Mouse (Mus musculus) hindlimb bud, embryonic 11.5 days (tissue): ENCODE measurements around the gene Dvl2.
A peak's percentile ranks its signal among the peaks of the same experiment; 100 is the strongest.
"Not testable (repeated sequence)": the region's sequence is repeated elsewhere in the genome, so short reads cannot be mapped to it uniquely, and the experiment has no call there.

ENCODE experiments used
- DNase-seq: peaks from one replicate; pipeline ENCODE4 v3.0.0-alpha.2; 2012; ENCODE audit warnings: low read depth, low spot score; ENCODE audit errors: extremely low spot score

Gene Dvl2

DNA sequence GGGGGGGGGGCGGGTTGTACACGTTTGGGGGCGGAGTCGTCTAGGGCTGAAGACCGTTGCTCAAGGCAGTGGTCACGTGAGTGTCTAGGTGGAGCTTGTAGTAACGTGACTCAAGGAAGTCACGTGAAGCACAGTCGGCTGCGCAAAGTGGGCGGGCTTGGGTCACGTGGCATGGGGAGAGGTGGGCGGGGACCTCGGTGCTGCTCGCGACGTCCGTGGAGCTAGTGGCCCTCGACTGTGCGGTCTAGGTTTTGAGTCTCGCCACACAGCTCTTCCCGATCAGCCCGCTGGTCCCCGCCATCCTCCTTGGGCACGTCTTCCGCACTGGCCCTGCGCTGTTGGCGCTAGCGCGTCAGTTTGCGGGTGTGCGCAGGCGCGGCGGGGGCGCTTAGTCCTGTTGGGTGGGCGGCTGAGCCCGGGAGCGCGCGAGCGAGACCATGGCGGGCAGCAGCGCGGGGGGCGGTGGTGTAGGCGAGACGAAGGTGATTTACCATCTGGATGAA is at the start of gene Dvl2:
Dvl2 (plus strand) TSS at position 200 of the 503 bp plus-strand sequence.
- DNase-seq, result peak; percentile 83

DNA sequence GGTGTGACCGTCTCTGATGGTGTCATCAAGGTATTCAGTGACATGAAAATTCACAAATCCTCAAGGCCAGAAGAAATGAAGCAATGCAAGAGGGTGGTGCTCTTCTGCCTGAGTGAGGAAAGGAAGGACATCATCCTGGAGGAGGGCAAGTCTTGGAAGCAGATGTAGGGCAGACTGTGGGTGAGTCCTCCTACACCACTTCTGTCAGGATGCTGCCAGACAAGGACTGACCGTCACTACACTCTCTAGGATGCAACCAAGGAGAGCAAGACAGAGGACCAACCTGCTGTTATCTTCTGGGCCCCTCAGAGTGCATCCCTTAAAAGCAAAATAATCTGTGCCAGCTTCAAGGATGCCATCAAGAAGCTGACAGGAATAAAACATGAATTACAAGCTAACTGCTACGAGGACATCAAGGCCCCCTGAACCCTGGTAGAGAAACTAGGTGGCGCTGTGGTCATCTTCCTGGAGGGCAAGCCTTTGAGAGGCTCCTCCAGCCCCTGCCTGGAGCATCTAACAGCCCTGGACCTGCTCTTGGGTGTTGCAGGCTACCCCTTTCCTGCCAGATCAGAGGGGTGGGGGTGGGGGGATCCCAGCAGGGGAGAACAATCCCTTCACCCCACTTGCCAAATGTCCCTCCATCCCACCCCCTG is 49.5 kb upstream of the Dvl2 start:
- DNase-seq, result no peak

DNA sequence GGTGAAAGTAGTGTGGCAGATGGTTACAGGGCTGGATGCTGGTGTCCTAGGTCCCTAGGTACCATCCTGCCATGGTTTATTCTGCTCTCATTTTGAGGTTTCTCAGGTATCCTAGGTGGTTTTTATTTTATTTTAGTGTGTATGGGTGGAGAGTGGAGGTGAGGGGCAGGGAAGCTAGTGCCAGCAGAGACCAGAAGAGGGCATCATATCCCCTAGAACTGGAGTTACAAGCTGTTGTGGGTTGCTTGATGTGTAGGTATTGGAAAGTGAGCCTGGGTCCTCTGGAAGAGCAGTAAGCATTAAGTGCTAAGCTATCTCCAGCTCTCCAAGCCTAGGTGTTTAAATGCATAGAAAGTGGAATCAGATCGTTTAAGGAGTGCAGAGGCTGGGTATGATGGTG is 48.1 kb upstream of the Dvl2 start:
- DNase-seq, result no peak

DNA sequence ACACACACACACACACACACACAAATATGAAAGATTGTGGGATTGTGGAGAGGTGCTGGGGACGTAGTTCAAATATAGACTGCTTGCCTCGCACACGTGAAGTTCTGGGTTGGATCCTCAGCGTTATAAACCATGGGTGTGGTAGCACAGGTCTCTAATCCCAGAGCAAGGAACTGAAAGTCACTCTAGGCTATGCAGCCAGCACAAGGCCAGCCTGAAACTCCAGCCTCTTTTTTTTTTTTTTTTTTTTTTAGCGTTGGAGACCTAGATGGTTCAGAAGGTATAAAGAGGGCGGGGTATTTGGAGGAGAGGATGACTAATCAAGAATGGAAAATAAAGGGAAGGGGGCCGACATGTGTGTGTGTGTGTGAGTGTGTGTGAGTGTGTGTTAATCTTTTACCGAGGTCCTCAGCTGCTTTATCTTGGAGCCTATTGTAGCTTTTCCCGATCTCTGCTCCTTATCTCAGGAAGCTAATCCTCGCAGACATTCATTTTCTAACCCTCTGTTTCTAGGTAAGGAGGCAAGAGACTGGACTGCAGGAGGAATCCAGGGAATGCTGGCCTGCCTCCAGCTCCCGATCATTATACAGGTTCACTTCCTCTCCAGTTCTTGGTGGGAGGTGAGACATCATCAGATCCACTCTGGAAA is 47.0 kb upstream of the Dvl2 start:
- DNase-seq, result no peak

DNA sequence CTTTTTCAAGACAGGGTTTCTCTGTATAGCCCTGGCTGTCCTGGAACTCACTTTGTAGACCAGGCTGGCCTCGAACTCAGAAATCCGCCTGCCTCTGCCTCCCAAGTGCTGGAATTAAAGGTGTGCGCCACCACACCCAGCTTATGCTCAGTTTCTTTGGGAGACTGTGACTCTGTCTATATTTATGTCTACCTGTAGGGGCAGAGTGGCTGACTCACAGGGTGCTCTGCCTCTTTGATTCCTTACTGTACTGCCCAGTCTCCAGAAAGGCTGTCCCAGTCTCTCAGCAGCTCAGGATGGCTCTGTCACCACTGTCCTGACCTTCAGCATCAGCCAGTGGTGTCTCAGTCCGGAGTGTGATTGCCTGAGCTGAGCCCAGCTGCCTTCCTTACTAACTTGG is 44.8 kb upstream of the Dvl2 start:
- DNase-seq, result not testable (repeated sequence)

DNA sequence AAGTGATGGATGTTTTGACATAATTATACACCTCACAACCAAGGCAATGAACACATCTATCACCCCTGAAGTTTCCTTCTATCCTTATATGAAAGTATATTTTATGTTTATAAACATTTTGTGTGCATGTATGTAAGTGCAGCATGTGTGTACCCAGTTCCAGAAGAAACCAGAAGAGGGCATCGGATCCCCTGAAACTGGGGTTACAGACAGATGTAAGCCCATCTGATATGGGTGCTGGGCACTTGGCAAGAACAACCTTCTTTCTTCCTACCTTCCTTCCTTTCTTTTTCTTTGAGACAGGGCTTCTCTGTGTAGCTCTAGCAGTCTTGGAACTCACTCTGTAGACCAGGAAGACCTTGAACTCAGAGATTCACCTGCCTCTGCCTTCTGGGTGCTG is 44.2 kb upstream of the Dvl2 start:
- no peak for DNase-seq

DNA sequence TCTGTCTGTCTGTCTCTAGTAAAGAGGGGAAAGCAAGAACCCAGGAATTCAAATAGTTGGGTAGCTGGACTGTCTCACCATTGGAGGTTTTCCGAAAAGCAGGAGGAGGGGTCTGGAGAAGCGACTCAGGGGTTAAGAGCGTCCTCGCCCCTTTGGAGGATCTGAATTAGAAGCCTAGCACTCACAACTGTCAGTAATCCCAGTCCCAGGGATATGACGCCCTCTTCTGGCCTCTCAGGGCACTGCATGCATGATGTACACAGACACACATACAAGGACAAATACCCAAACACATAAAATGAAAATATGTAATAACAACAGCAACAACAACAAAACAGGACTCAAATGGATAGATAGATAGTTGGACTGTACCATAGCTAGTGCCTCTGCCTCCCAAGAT is 39.8 kb upstream of the Dvl2 start:
- no peak for DNase-seq

DNA sequence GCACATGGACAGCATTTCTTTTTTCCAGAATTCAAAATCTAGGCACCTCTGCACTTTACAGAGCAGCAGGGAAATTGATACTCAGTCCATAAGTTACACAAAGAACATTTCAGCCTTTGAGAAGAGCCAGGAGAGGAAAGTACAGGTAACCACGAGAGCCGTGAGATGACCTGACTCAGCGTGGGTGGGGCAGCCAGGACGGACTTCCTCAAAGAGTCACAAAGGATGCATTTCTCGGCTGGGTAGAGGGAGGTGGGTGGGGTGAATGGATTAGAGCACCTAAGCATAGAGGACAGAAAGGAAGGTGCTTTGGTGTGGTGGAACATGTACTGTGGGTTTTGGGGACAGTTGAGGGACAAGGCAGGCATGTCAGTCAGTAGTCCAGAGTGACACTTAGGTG is 38.6 kb upstream of the Dvl2 start:
- no peak for DNase-seq

DNA sequence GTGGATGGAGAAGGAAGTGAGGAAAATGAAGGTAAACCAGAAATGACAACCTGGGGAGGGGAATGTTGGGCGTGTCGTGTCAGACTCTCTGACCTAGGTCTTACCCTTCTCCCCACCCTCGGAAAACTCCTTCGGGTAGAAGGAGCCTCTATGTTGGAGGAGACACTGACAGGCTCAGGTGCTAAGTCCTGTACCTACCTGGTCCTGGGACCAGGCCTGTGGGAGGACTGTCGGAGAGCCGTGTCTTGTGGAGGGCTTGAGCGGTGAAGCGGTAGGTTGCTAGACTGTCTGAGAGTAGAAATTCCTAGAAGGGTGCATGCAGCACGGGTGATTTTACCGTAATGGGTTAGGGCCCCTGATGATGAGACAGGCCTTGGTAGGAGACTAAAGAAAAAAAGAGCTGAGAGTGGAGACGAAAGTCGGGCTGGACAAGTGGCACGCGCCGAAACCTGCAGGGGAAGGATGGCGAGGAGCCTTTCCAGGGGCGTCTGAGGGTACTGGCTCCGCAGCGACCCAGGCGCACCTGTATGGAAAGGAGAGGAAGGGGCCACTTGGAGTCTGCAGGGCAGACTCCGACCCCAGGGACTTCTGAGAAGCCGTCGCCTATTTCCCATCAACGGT is 35.6 kb upstream of the Dvl2 start, which contains the start of gene Cldn7:
Cldn7 (plus strand) TSS at position 130 of the 621 bp plus-strand sequence.
- DNase-seq, result no peak

DNA sequence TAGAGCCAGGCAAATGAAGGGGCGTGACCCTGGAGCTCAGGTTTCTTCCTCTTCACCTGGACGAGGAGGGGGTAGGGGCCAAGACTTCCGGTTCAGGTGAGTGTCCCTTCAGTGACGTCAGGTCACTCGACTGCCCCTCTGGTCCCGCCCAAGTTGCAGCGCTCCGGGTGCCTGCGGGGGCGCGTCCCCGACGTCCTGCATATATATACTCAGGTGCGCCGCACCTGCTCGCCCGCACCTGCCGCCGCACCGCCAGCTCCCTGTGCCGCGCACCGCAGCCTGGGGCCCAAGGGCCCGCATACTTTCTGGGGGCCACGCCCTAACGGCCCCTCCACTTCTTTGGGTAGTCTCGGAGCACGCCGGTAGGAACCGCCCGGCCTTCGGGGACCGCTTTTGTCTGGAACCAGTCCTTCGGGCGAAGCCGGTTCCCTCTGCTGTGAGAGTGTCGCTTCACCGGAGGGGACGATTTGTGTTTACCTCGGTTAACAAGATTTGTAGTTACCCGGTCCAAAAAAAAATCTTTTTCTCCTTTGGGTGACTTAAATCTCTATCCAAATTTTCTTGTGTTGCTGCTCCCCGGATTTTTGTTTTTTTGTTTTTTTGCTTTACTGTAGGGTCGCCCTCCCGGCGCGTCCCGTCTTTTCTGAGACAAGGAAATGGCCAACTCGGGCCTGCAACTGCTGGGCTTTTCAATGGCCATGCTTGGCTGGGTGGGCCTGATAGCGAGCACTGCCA is 35.0 kb upstream of the Dvl2 start:
- DNase-seq, result no peak

DNA sequence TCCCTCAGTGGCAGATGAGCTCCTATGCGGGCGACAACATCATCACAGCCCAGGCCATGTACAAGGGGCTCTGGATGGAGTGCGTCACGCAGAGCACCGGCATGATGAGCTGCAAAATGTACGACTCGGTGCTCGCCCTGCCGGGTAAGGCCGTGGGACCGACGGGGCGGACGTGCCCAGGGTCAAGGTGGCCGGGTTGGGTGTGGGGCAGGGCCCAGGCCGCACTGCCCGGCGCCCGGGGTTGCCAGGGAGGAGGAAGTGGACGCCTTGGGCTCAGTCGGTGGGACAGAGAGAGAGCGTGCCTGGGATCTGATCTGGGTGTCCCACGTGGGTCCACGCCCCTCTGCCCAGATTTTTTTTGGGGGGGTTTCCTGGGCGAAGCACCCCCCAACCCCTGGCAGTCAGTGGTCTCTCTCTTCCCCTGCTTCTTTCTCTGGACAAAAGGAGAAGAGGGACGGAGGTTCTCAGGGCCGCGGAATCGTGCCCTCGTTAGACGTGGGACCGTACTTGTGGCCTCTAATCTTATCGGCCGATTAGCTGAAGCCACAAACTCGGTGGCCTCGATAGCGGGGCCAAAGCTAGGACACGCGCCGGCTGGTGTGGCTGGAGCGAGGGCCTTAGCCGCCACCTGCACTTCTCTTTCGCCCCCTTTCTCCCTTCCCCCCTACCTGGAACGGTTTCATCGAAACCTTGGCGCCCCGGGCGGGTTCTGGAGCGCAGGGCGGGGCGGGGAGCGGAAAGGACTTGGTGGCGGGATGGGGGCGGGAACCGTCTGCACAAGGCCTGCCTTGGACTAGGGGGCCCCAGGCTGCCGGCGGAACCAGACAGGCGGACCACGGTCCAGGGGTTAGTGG is 34.2 kb upstream of the Dvl2 start:
- DNase-seq, result no peak

DNA sequence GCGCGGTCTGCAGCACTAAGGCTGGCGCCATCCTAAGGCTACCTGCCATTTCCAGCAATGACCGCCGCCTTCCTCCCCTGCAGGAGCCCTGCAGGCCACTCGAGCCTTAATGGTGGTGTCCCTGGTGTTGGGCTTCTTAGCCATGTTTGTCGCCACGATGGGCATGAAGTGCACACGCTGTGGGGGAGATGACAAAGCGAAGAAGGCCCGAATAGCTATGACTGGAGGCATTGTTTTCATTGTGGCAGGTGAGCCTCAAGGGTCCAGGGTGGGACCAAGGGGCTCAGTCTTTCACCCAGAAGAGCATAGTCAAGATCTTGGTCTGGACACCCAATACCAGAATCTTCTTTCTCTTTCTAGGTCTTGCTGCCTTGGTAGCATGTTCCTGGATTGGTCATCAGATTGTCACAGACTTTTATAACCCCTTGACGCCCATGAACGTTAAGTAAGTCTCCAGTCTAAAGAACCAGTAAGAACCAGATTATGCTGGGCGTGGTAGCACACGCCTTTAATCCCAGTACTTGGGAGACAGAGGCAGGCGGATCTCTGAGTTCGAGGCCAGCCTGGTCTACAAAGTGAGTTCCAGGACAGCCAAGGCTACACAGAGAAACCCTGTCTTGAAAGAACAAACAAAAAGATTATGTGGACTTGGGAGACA is 33.4 kb upstream of the Dvl2 start:
- DNase-seq, result no peak

DNA sequence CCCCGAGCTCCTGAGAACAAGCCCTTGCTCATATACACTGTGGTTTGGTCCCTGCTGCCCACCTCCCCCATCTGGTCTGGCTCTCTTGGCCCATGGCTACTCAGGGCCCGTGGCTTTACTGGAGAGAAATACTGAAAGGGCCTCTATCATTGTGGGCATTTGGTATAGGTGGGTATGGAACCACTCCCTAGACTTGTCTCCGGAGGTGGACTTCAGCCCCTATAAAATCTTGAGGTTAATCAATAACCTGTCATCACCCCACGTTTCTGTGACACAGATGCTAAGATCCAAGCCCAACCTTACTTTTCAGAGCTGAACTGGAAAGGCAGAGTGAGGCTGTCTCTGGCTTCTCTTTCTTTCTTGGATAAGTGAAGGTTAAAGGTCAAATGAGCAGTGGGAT is 31.6 kb upstream of the Dvl2 start:
- no peak for DNase-seq

DNA sequence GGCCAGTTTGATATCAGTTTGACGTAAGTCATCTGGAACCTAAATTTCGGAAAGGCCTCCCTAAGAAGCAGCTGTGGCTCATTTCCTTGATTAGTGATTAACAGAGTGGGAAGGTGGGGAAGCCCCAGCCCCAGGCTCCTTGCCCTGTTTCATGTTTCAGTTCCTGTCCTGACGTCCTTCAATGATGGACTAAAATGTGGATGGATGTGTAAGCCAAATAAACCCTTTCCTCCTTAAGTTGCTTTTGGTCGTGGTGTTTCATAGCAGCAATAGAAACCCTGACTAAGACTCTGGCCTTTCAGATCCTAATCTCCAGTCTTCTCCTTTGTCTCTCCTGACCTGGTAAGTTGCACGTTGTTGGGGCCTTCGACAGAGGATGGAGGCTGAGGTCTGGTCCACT is 30.2 kb upstream of the Dvl2 start:
- no peak for DNase-seq

DNA sequence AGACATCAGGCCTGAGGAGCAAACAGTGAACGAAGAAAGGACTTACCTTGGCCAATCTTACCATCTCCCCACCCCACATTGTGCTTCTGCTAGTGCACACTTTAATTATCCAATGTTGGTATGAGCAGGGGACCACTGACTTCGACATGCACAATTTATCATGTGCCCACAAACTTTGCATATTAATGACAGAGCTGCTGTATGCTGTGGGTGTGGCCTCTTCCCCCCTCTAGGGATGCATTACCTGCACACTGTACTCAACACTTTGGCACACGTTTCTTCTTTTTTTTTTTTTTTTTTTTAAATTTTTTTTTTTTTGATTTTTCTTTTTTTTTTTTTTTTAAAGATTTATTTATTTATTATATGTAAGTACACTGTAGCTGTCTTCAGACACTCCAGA is 29.6 kb upstream of the Dvl2 start:
- DNase-seq, result no peak

DNA sequence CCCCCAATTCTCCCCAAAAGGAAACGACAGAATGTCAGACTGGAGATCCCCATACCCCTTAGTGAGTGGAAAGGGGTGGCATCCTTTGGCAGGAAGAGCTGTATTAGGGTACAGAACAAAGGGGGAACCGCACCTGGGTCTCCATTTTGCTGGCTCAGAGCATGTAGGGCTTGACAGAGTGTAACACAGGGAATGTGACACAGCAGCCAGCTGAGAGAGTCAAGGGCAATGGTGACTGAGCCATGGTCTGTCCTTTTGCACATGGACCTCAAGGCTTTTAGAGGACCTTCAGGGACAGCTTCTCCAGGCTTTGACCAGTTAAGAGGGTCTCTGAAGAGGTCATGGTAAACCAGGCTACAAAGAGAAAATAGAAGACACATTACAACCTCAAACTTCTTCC is 25.5 kb upstream of the Dvl2 start:
- DNase-seq, result no peak

DNA sequence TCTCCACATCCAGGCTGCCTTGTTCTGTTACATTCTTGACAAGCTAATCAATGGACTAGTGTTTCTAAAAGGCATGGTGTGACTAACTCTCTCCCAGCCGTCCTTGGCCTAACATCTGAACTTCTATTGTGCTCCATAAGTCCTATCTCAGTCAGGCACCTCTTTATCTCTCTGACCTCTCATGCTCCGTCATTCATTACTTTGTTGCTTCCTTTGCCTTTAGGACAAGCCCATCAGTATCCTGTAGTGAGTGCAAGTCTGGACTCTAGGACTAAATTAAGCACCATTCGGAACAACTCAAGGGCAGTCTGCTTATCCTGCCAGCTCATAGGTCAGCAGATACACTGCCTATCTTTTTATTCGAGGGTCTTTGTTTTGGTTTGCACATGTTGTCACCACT is 24.1 kb upstream of the Dvl2 start:
- DNase-seq, result no peak

DNA sequence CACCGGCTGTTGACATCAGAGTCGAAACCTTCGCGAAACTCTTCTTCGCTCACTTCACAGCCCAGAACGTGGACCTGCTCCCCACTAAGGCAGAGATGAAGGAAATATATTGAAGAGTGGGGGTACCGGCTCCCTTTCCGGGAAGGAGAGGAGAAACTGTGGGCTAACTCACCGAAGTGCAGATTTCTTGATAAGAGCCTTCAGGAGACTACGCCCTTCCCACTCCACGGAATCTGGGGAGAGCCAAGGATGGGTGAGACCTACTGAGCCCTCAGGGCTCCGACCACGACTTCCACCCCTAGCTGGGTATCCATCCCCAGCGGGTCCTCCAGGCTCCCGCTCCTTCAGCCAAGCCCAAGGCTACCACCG is 20.6 kb upstream of the Dvl2 start:
- no peak for DNase-seq

DNA sequence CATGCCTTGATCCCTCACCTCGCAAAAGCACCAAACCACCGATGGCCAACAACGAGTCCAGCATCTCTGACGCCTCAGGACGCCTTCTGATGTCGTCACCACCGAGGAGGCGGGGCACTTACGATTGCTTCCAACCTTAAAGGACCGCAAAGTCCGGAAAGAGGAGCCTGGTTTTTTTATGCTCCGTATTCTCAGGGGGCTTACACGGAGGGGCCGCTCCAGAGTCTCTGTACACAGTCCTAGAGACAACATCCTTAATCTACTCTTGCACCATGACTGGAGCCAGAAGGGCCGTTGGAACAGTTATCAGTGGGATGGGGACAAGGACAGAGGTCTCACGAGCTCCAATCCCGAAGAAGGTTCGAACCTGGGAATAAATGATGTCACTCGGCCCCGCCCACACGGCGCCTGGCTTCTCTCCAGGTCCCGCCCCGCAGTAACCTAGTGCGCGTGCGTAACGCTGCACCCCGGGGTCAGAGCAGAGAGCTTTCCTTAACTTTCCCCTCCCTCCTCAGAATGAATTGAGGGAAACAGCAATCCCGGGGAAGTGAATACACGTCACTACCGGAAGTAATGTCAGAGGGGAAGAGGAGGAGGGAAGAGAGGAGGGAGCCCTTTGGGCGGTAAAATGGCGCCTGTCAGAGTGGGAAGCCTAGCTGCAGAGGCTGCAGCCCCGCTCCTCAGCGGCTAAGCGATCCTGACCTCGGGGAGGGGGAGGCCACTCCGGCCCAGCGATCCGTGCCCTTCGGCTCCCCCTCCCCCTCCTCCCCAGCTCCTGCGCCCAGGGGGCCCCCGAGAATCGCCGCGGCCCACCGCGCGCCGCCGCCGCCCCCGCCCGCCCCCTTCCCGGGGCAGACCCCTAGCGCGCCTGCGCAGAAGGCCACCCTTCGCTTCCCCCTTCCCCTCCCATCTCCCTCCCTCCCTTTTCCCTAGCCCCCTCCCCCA is 19.9 kb upstream of the Dvl2 start:
- DNase-seq, result peak; percentile 99
